Mouse (Mus musculus) spleen, adult 12 weeks (tissue): Measurements from ENCODE around the gene Adgra1.

Experiments used
- DNase-seq: peaks from one replicate; pipeline ENCODE4 v3.0.0; 2022; ENCODE audit warnings: low spot score

Adgra1 gene

GRCm38 (mm10) chr7:139905661-139906060, 71.7 kb downstream of the Adgra1 start:
- no peak for DNase-seq

GRCm38 (mm10) chr7:139908176-139908575, 74.2 kb downstream of the Adgra1 start:
- no peak for DNase-seq

GRCm38 (mm10) chr7:139909469-139909868, 75.5 kb downstream of the Adgra1 start:
- no peak for DNase-seq

GRCm38 (mm10) chr7:139910204-139910835, 76.3 kb downstream of the Adgra1 start:
- no peak for DNase-seq

DNA sequence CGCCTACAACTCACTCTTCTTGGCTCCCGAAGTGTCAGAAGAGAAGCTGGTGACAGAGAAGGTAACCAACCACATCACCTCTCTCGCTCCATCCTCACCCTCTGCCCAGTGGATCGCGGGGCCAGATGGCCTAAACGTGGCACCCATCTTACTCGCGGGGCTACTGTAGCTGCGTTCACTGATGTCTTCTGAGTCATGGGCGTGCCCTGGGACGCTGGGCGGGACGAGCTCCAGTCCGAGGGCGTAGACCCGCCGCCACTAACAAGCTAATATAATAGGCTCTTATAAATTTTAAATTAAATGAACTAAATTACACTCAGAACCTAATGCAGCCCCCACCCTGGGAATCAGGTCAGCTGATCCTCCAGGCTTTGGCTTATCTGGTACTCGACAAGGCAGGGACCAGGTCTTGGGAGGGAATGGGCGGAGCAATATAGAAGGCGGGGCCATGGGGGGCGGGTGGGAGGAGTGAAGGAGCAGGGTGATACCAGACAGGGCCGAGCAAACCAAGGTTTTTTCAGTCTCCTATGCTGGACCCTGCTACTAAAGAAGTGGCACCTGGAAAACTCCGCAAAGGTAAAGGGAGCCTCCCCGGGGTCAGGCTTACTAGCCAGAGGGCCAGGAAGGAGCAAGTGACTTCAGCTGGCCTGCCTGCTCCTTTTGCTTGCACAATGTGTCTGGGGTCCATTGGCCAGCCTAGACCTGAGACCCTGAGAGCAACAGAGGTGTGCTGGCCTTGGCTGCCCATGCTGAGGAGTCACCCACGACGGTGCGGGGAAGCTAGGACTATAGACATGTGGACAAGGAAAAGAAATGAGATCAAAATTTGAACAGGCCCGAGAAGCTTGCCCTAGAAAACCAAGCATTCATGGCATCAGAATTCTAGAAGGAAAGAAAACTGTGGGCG, 80.4 kb downstream of the Adgra1 start:
- no peak for DNase-seq

DNA sequence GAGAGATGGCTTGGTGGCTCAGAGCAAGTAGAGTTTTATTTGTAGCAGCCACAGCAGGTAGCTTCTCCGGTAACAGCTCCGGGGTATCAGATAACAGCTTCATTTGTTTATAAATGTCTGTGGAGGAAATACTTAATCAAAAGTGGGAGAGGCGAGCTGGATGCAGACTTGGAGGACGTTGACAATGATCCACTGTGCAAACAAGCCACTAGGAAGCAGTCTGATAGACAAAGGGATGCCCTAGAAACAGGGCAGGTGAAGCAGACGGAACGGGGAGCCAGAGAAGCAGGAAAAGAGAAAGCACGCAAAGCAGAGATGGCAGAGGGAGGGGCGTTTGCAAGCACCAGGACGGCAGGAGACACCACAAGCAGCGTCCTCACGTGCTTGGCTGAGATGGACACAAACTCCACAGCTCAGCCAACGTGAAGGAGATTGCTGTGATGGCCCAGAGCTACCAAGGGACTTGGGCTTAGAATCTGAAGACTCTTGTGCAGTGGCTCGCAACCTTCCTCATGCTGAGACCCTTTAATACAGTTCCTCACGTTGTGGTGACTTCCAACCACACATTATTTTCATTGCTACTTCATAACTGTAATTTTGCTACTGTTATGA, 81.8 kb downstream of the Adgra1 start:
- DNase-seq, result no peak

DNA sequence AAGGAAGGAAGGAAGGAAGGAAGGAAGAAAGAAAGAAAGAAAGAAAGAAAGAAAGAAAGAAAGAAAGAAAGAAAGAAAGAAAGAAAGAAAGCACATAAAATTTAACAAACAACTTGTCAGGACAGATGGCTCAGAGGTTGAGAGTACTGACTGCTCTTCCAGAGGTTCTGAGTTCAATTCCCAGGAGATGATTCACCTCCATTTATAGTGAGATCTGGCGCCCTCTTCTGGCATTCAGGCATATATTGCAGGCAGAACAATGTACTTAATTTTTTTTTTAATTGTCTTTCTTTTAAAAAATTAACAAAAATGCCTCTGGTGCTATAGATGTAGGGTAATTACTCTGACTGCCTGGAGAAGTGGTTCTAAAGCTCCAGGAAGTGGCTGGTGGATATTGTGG, 82.4 kb downstream of the Adgra1 start:
- DNase-seq, result no peak

DNA sequence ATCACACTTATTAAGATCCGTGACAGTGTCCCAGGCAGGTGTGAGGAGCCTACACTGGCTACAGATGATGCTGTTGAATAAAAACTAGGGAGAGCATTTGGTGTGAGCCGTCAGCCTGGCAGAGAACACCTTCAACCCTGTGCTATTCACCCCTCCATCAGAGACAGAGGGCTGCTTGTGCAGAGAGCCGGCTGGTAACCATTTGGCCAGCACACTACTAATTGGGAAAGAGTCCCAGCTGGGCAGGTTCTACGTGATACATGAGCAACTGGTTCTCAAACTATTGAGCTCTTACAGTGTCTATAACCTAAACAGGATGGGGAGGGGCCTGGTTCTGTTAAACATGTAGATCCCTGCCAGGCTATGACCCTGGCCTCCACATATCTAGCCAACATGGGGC, 84.3 kb downstream of the Adgra1 start:
- DNase-seq, result no peak
